Mouse (Mus musculus) forebrain, embryonic 11.5 days (tissue): ENCODE data around the gene Inca1. TPM values are rescaled to one million over a fixed set of nuclear protein-coding genes. Genes with fewer than 3 reads are reported as not detected.

Source experiments
- ATAC-seq: fragments of 200-750 bp; cut with Nextera tagmentation; replicated peaks from 2 replicates; pipeline ENCODE4 v1.8.0; 2017; ENCODE audit warnings: moderate TSS enrichment; ENCODE audit not compliant: low FRiP score
- DNase-seq: peaks from one replicate; pipeline ENCODE4 v3.0.0-alpha.2; 2017; ENCODE audit warnings: low spot score
- H3K27ac ChIP-seq: fragments of 300-500 bp; sonication (generic); 2 replicates; pipeline ENCODE4 v1.5.1; 2014; ENCODE audit warnings: low read depth, low read length
- H3K27me3 ChIP-seq: fragments of 300-500 bp; sonication (generic); 2 replicates; pipeline ENCODE4 v1.6.1; 2014; ENCODE audit warnings: mild to moderate bottlenecking, low read length, mixed read lengths; ENCODE audit not compliant: control insufficient read depth, insufficient read depth
- H3K36me3 ChIP-seq: fragments of 300-500 bp; sonication (generic); 2 replicates; pipeline ENCODE4 v1.6.1; 2014; ENCODE audit warnings: mild to moderate bottlenecking, low read length, moderate library complexity, mixed read lengths; ENCODE audit not compliant: control insufficient read depth, insufficient read depth
- H3K4me1 ChIP-seq: fragments of 300-500 bp; sonication (generic); replicated peaks from 2 replicates; pipeline ENCODE4 v1.6.1; 2014; ENCODE audit warnings: low read length, mixed read lengths; ENCODE audit not compliant: control insufficient read depth, insufficient read depth
- H3K4me2 ChIP-seq: fragments of 300-500 bp; sonication (generic); 2 replicates; pipeline ENCODE4 v1.6.1; 2014; ENCODE audit warnings: low read depth, mild to moderate bottlenecking, low read length, moderate library complexity, mixed read lengths; ENCODE audit not compliant: severe bottlenecking
- H3K4me3 ChIP-seq: fragments of 300-500 bp; sonication (generic); 2 replicates; pipeline ENCODE4 v1.5.1; 2014; ENCODE audit warnings: low read depth, low read length
- H3K9ac ChIP-seq: fragments of 300-500 bp; sonication (generic); 2 replicates; pipeline ENCODE4 v1.6.1; 2014; ENCODE audit warnings: low read length
- H3K9me3 ChIP-seq: fragments of 300-500 bp; sonication (generic); 2 replicates; pipeline ENCODE4 v1.6.1; 2016; ENCODE audit warnings: low read length, mixed read lengths; ENCODE audit not compliant: control insufficient read depth
- WGBS: fragments of 180-500 bp; shearing (Covaris S2); extraction: QIAGEN DNeasy Blood & Tissue Kit; methylation state at CpG from one replicate; pipeline ENCODE4 v1.1.7; 2014; 5-methylcytosine and 5-hydroxymethylcytosine counted together
- polyA plus RNA-seq: library from polyadenylated mRNA; unstranded; fragments of >200 nt; fragmentation: Nextera tagmentation; extraction: Ambion mirVana; gene quantifications from 2 replicates; pipeline ENCODE4 v1.2.1, GENCODE M21; 2014

Gene Inca1
- polyA plus RNA-seq, 1 experiment from 2014 or later = 0.65 TPM

DNA sequence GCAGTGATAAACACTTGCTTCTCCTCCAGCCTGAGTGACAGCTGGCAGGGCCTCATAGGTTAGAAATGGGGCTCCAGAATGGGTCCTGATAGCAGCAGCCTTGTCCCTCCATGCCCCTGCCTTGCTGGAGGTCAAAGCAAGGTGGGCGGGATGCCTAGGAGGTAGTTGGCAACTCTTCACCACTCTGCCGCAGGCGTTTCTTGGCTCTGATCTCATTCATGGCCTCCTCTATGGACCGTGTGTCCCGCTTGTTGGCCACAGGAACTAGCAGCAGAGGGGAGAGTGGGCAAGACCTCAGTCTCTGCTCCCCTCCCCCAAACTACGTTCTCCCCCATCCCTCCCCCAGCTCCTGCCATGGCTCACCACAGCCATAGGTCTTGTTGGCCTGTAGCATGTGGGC, 36.0 kb downstream of the Inca1 start:
- no peak overlapping the region for H3K4me3 ChIP-seq
- no peaks in the 10 kb centered on the region for H3K27me3 ChIP-seq
- no peak overlapping the region for H3K27ac ChIP-seq
- ATAC-seq (no peak), DNase-seq (no peak)
- H3K36me3 ChIP-seq = peaks cover 14% of the 10 kb centered on the region; the same call in 1 of the 2 replicates
- H3K9me3 ChIP-seq = no peaks in the 10 kb centered on the region
- WGBS = 91% methylated on average over 6 of the region's 6 CpGs
- no peak overlapping the region for H3K9ac ChIP-seq
- H3K4me2 ChIP-seq = no peak overlapping the region
- H3K4me1 ChIP-seq = no peaks in the 10 kb centered on the region

GRCm38 (mm10) chr11:70663101-70663500, 36.9 kb downstream of the Inca1 start:
- Histone ChIP-seq H3K27me3 (no peaks in the 10 kb centered on the region), H3K9ac (no peak overlapping the region), H3K4me1 (no peaks in the 10 kb centered on the region), H3K27ac (no peak overlapping the region), H3K36me3 (peaks cover 14% of the 10 kb centered on the region; the same call in 1 of the 2 replicates), H3K4me2 (no peak overlapping the region), H3K4me3 (no peak overlapping the region), H3K9me3 (no peaks in the 10 kb centered on the region)
- DNase-seq (no peak), ATAC-seq (no peak)
- 87% methylated on average over 8 of the region's 8 CpGs for WGBS

- no peak overlapping the region for H3K4me2 ChIP-seq
- peaks cover 16% of the 10 kb centered on the region for H3K4me1 ChIP-seq
- H3K4me3 ChIP-seq = no peak overlapping the region
- H3K27me3 ChIP-seq = no peaks in the 10 kb centered on the region
- ATAC-seq = no peak
- WGBS = 92% methylated on average over 8 of the region's 8 CpGs
- no peak overlapping the region for H3K9ac ChIP-seq
- no peak for DNase-seq
- H3K9me3 ChIP-seq = no peaks in the 10 kb centered on the region
- H3K36me3 ChIP-seq = peaks cover 14% of the 10 kb centered on the region; the same call in 1 of the 2 replicates
- no peak overlapping the region for H3K27ac ChIP-seq
These were observed 39.4 kb downstream of the Inca1 start for GRCm38 (mm10) chr11:70660571-70660970.

- peaks cover 6% of the 10 kb centered on the region; the same call in 1 of the 2 replicates for H3K36me3 ChIP-seq
- no peak for DNase-seq
- peaks cover 16% of the 10 kb centered on the region for H3K4me1 ChIP-seq
- ATAC-seq = no peak
- 78% methylated on average over 8 of the region's 8 CpGs for WGBS
- H3K9me3 ChIP-seq = no peaks in the 10 kb centered on the region
- no peaks in the 10 kb centered on the region for H3K27me3 ChIP-seq
- H3K4me3 ChIP-seq = no peak overlapping the region
- H3K9ac ChIP-seq = no peak overlapping the region
- no peak overlapping the region for H3K4me2 ChIP-seq
- H3K27ac ChIP-seq = no peak overlapping the region
These were observed 41.0 kb downstream of the Inca1 start for GRCm38 (mm10) chr11:70658942-70659341.

DNA sequence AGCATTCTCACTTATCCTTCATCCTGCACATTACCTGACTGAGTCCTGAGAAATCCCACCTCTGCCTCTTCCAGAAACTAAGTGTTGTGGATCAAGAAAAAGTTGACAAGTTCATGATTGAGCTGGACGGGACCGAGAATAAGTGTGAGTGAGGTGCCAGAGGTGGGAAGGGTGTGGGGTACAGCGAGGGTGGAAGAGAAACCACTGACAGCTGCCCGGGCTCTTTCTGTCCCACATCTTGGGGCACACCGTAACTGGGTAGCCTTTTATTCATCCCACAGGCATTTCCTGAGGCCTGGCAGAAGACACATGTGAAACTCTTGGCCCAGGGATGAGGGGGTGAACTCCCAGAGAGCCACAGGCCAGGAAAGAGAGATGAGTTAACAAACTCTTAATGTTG, 41.4 kb downstream of the Inca1 start:
- WGBS = 87% methylated on average over 5 of the region's 5 CpGs
- Histone ChIP-seq H3K27me3 (no peaks in the 10 kb centered on the region), H3K9me3 (no peaks in the 10 kb centered on the region), H3K9ac (no peak overlapping the region), H3K4me3 (no peak overlapping the region), H3K4me2 (no peak overlapping the region), H3K36me3 (peaks cover 6% of the 10 kb centered on the region; the same call in 1 of the 2 replicates), H3K27ac (no peak overlapping the region), H3K4me1 (peaks cover 16% of the 10 kb centered on the region)
- no peak for DNase-seq
- ATAC-seq = no peak

DNA sequence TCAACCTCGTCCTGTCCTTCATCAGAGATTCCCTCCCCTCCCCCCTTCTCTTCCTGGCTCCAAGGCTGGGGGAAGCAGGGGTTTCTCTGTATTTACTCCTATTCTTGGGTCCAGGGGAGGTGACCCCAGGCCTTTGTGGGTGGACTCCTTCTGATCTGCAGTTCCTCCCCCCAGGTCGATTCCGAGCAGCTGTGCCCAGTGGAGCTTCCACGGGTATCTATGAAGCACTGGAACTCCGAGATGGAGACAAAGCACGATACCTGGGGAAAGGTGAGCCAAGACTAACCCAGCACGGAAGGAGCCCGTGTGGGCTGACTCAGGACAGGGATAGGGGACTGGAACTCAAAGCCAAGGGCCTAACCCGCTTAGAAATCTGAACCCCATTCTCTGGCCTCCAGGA, 42.0 kb downstream of the Inca1 start:
- H3K4me2 ChIP-seq = no peak overlapping the region
- H3K9me3 ChIP-seq = no peaks in the 10 kb centered on the region
- no peak for DNase-seq
- no peak overlapping the region for H3K4me3 ChIP-seq
- peaks cover 3% of the 10 kb centered on the region; the same call in 1 of the 2 replicates for H3K36me3 ChIP-seq
- no peak overlapping the region for H3K9ac ChIP-seq
- H3K27ac ChIP-seq = no peak overlapping the region
- H3K4me1 ChIP-seq = peaks cover 17% of the 10 kb centered on the region
- ATAC-seq = no peak
- WGBS = 61% methylated on average over 9 of the region's 9 CpGs
- no peaks in the 10 kb centered on the region for H3K27me3 ChIP-seq

GRCm38 (mm10) chr11:70657573-70657972, 42.4 kb downstream of the Inca1 start:
- Histone ChIP-seq H3K9ac (no peak overlapping the region), H3K4me1 (peaks cover 22% of the 10 kb centered on the region), H3K36me3 (peaks cover 3% of the 10 kb centered on the region; the same call in 1 of the 2 replicates), H3K9me3 (no peaks in the 10 kb centered on the region), H3K4me2 (no peak overlapping the region), H3K27ac (no peak overlapping the region), H3K4me3 (no peak overlapping the region), H3K27me3 (no peaks in the 10 kb centered on the region)
- ATAC-seq = no peak
- DNase-seq = no peak
- WGBS = 56% methylated on average over 6 of the region's 6 CpGs

DNA sequence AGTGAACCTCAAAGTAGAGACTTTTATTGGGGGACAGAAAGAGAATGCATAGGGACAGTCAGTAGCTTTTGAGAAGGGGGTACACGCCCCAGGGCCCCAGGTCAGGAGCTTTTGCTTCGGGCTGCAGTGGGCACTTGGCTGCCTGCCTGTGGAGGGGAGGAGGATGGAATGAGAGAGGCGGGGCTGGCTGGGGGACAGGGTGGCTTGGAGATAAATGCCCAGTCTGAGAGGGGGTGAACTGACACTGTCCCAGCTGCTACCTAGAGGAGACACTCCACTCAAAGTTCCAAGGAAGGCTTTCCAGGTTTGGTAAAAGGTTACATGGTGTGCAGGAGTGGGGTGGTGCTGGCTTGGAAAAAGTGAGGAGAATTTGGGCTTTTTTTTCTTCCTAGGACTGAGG, 43.0 kb downstream of the Inca1 start, which contains the start of gene Eno3:
TSS of gene Eno3 (plus strand) at position 239 of the 400 bp plus-strand sequence.
- H3K4me2 ChIP-seq = peak within 1 kb of the TSS; percentile 97
- ATAC-seq (no peak), DNase-seq (no peak)
- peak within 1 kb of the TSS; percentile 98 for H3K9ac ChIP-seq
- H3K9me3 ChIP-seq = no peaks in the 10 kb centered on the region
- H3K36me3 ChIP-seq = peaks cover under 1% of the 10 kb centered on the region; the same call in 1 of the 2 replicates
- H3K4me3 ChIP-seq = peak within 1 kb of the TSS; percentile 99
- H3K27ac ChIP-seq = peak within 1 kb of the TSS; percentile 94; the same call in 1 of the 2 replicates
- peaks cover 23% of the 10 kb centered on the region for H3K4me1 ChIP-seq
- WGBS = 11% methylated on average over 3 of the region's 3 CpGs
- no peaks in the 10 kb centered on the region for H3K27me3 ChIP-seq

GRCm38 (mm10) chr11:70656456-70656927, 43.5 kb downstream of the Inca1 start:
- peak overlapping the region; percentile 94; the same call in 1 of the 2 replicates for H3K27ac ChIP-seq
- H3K9ac ChIP-seq = peak overlapping the region; percentile 98
- peak overlapping the region; percentile 97 for H3K4me2 ChIP-seq
- H3K27me3 ChIP-seq = no peaks in the 10 kb centered on the region
- 3% methylated on average over 16 of the region's 16 CpGs for WGBS
- peaks cover 2% of the 10 kb centered on the region; the same call in 1 of the 2 replicates for H3K36me3 ChIP-seq
- DNase-seq (peak; percentile 71), ATAC-seq (no peak; the same call in 1 of the 2 replicates)
- H3K4me3 ChIP-seq = peak overlapping the region; percentile 99
- H3K4me1 ChIP-seq = peaks cover 25% of the 10 kb centered on the region
- no peaks in the 10 kb centered on the region for H3K9me3 ChIP-seq
